Mouse (Mus musculus) induced T-regulatory cell, adult 2 months (primary cell): Measurements from ENCODE around the gene Rbm42.
A peak's percentile ranks its signal among the peaks of the same experiment; 100 is the strongest.

ENCODE experiments used
- DNase-seq: peaks from one replicate; pipeline ENCODE4 v3.0.0-alpha.2; 2012; ENCODE audit warnings: low read depth

Gene Rbm42

GRCm38 (mm10) chr7:30649591-30650540 is at the start of gene Rbm42:
Gene Rbm42, minus strand, starts transcription at chr7:30650317.
- peak; percentile 99 for DNase-seq

DNA sequence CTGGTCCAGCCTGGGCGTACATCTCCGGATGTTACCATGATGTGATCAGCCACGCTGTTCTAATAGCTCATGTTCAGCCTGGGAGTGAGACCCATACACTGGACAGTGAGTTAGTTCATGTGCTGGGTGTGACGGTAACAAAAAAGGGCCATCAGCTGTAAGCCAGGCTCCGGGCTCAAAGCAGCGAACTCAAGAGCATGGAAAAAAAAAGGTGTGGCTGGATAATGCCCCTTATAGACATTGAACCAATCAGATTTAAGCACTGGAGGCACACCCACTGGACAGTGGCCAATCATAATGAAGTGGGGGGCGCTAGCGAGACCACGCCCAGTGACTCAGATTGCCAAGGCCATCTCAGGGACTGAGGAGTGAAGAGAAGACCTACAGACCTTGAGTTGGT is 48.5 kb upstream of the Rbm42 start, which contains the start of gene 2200002J24Rik:
Gene 2200002J24Rik, plus strand, starts transcription at position 338 of the 400 bp plus-strand sequence.
- DNase-seq = no peak

GRCm38 (mm10) chr7:30698101-30698500 is 48.0 kb upstream of the Rbm42 start:
- DNase-seq = no peak

GRCm38 (mm10) chr7:30688325-30688724 is 38.2 kb upstream of the Rbm42 start:
- DNase-seq = no peak

DNA sequence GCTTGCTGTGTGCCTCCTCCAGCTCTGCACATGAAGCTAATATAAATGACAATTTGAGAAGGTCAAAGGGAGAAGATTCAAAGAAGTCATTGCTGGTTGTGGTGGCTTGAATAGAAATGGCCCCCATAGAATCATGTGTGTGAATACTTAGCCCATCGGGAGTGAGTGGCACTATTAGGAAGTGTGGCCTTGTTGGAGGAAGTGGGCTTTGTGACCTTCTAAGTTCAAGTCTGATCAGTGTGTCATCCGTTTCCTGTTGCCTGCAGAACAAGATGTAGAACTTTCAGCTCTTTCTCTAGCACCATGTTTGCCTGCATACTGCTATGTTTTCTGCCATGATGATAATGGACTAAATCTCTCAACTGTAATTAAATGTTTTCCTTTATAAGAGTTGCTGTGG is 33.3 kb upstream of the Rbm42 start:
- DNase-seq = no peak

DNA sequence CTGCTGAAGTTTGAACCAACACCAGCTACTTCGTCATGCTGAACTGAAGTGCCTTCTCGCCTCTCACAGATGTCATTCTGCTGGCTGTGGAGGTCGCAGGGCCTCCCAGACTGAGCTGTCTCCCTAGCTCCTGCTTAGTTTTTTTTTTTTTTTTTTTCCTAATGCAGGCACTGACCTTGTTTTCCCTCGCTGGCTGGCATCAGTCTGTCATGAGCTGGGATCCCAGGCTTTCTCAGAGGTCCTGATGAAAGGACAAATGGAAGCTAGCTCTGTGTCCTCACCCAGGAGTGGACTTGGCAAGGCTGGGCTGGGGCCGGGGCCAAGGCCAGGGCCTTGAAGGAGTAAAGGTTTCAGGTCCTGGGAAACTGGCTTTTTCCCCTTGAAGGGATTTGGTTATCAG is 31.8 kb upstream of the Rbm42 start:
- no peak for DNase-seq

- DNase-seq = peak; percentile 36
Observed at GRCm38 (mm10) chr7:30678263-30678975, 28.3 kb upstream of the Rbm42 start.

GRCm38 (mm10) chr7:30671480-30671879 is 21.4 kb upstream of the Rbm42 start, which contains the start of gene Pmis2:
Gene Pmis2, minus strand, starts transcription at chr7:30671605.
- DNase-seq = no peak

DNA sequence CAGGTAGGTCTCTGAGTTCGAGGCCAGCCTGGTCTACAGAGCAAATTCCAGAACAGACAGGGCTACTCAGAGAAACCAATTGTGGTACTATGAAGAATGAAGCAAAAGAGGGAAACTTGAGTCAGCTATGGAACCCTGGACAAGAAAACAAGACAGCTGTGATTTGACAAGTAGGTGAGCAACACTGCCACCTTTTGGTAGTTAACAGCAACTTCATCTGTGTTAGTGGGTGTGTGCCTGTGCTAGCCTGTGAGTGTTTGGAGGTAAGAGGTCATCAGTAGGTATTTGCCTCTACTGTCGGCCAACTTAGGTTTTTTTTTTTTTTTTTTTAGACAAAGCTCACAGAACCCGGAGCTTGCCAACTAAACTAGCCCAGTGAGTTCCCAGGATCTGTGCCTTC is 19.1 kb upstream of the Rbm42 start:
- peak; percentile 79 for DNase-seq

- no peak for DNase-seq
Observed at GRCm38 (mm10) chr7:30665321-30665720, 15.2 kb upstream of the Rbm42 start.

DNA sequence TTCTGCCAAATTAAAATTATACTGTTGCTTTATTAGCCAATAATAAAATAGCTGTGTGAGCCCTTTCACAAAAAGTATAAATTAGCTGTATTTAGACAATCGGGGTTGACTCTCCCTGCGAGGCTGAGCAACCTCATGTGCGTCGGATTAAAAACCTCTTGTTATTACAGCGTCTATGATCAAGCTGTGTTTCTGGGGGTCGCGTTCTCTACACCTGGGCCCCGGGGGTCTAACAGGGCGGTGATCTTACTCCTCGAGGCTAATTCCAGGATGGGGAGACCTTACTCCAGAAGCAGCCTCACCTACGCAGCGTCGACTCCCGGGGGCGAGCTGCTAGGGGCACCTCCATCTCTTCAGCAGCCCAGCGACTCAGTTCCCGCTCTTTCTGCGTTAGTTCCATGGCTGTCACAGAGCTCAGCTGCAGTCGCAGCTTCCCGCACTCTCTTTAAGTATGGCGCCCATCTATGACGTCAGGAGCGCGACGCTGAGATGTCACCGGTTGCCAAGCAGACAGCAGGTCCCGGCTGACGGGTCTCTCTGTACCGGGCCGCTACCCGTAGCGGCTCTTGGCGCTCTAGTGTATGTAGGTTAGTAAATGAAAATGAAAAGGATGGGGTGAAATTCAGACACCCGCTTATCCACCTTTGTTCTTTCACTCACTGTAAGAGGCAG is 14.5 kb upstream of the Rbm42 start, which contains the start of gene Haus5:
Gene Haus5, minus strand, starts transcription at position 466 of the 672 bp plus-strand sequence.
- peak; percentile 97 for DNase-seq

DNA sequence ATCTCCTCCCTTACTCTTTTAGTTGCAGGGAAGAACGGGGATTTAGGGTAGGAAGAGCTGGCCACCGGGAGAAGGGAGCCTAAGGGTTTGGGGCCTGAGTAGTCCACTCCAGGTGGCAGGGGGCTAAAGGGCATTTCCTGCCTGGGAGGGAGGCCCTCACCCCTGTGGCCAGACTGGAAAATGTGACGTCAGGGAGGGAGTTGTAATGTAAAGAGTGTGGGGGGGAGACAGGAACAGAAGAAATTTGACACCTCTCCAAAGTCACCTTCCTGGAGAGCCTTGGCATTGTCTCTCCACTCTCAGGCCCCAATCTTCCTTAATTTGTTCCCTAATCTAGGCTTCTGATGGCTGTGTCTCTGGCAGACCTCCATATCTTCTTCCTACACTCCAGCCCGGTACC is 11.0 kb downstream of the Rbm42 start:
- no peak for DNase-seq

- DNase-seq = no peak
Observed at GRCm38 (mm10) chr7:30636395-30636794, 13.7 kb downstream of the Rbm42 start.

GRCm38 (mm10) chr7:30635752-30636151 is 14.4 kb downstream of the Rbm42 start, which contains the start of gene Etv2:
Gene Etv2, minus strand, starts transcription at chr7:30635852.
- DNase-seq = no peak

DNA sequence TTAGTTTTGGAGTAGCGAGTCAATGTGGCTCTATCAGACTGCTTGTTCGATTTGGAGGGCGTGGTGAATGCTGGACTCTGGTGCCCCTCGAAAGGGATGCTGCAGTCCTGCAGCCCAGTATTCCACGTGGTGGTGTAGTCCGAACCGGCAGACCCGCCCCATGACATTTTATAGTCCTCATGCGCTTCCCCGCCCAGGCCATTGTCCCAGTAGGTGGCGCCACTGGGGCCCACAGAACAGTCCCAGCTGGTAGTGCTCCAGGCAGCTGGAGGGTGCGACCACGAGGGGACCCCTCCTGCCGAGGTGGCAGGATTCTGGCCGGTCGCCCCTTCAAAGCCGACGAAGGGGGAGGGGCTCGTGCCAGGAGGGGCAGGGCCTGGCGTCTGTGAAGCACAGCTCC is 15.5 kb downstream of the Rbm42 start:
- peak; percentile 75 for DNase-seq

DNA sequence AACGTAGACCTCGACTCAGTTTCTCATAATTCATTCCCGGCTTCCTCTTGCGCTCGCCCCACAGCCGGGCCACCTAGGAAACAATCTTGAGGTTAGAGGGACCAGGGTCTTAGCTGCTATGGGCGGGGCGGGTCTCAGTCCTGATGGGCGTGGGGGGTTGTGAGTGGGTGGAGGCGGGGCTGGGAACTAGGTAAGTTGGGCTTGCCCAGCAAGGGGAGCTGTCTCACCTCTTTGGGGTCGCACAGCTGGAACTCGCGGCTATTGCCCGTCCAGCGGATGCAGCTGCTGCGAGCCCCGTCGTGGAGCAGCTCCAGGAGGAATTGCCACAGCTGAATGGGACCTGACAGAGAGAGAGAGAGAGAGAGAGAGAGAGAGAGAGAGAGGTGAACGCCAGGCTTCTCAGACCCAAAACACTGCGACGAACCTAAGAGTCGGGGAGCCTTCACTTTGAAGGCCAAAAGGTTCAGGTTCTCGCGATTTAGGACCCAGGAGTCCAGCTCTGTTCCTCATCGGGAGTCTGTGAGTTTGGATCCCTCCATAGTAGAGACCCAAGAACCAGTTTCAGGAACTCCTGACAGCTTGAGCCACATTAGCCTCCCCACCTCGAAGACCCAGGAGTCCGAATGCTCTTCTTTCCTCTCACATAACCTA is 16.2 kb downstream of the Rbm42 start:
- no peak for DNase-seq

DNA sequence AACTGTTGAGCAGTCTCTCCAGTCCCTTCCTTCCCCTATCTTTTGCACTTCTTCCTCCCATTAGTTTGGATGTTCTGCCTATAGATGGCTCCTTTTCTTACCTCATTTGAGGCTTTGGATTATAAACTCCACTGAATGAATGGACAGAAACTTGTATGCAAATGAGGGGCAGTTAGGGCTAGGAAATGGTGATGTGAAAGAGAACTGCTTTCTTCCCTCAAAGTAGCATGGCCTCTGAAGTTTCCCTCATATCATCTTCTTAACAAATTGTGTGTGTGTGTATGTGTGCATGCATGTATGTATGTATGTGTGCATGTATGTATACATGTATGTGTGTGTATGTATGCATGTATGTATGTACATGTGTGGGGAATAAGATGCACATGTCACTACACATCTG is 21.1 kb downstream of the Rbm42 start:
- DNase-seq = no peak

DNA sequence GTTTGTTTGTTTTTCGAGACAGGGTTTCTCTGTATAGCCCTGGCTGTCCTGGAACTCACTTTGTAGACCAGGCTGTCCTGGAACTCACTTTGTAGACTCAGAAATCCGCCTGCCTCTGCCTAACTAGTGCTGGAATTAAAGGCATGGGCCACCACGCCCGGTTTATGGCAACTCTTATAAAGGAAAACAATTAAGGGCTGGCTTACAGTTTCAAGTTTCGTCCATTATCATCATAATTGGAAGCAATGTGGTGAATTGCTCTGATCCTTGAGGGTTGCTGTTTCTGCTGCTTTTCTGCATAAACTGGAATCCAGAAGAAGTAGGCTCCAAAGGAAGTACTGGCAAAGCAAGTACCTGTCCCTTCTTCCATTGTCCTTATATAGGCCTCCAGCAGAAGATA is 23.5 kb downstream of the Rbm42 start:
- no peak for DNase-seq

- DNase-seq = peak; percentile 96
Observed at GRCm38 (mm10) chr7:30625530-30626384, 24.4 kb downstream of the Rbm42 start, which contains the start of gene Cox6b1. Gene Cox6b1, minus strand, starts transcription at chr7:30626151.

DNA sequence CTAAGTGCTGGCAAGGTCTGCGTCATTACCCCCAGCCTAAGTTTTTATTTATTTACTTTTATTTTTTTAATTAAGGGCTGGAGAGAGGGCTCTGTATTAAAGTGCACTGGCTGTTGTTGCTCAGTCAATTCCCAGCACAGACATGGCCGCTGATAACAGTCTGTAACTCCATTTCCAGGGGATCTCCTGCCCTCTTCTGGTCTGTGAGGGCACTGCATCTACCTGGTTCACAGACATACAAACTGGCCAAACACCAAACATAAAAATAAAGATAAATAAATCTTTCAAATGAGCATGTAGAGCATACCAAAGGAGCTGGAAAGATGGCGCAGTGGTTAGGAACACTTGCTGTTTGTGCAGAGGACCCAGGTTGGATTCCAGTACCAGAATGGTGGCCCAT is 30.9 kb downstream of the Rbm42 start:
- peak; percentile 61 for DNase-seq

DNA sequence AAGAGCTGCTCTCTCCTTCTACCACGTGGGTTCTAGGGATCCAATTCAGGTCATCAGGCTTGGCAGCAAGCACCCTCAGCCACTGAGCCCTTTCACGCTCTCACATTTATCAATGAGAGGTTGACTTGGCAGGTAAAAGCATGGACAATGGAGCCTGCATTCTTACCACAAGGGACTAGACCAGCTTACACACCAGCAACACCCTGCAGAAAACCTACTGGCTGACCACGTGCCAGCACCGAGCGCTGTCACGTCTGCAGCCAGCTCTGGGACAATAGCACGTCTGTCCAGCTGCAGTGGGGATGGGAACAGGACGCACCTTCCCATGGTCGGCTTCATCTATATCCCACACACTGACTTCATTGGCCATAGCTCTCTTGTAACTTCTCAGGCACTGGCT is 31.5 kb downstream of the Rbm42 start:
- DNase-seq = no peak
